Mouse (Mus musculus) stomach, embryonic 14.5 days (tissue): ENCODE results near the gene Chchd5. TPM values are rescaled to one million over a fixed set of nuclear protein-coding genes. Genes with fewer than 3 reads are reported as not detected.

Source experiments
- ATAC-seq: fragments of 200-750 bp; cut with Nextera tagmentation; 2 replicates; pipeline ENCODE4 v1.8.0; 2017; ENCODE audit warnings: low read depth, moderate TSS enrichment; ENCODE audit not compliant: insufficient number of reproducible peaks, insufficient read depth, low FRiP score
- H3K27ac ChIP-seq: fragments of 300-500 bp; sonication (generic); 2 replicates; pipeline ENCODE4 v1.5.1; 2014; ENCODE audit warnings: mild to moderate bottlenecking, low read length, moderate library complexity, mixed read lengths
- H3K27me3 ChIP-seq: fragments of 300-500 bp; sonication (generic); 2 replicates; pipeline ENCODE4 v1.6.1; 2014; ENCODE audit warnings: low read length, control low read depth, mixed read lengths; ENCODE audit not compliant: control insufficient read depth, insufficient read depth
- H3K36me3 ChIP-seq: fragments of 300-500 bp; sonication (generic); 2 replicates; pipeline ENCODE4 v1.6.1; 2014; ENCODE audit warnings: mild to moderate bottlenecking, control low read depth, low read length, moderate library complexity, mixed read lengths; ENCODE audit not compliant: control insufficient read depth, insufficient read depth
- H3K4me1 ChIP-seq: fragments of 300-500 bp; sonication (generic); 2 replicates; pipeline ENCODE4 v1.6.1; 2014; ENCODE audit warnings: low read length, control low read depth, mixed read lengths; ENCODE audit not compliant: control insufficient read depth, insufficient read depth
- H3K4me2 ChIP-seq: fragments of 300-500 bp; sonication (generic); replicated peaks from 2 replicates; pipeline ENCODE4 v1.6.1; 2014; ENCODE audit warnings: low read depth, low read length, control low read depth
- H3K4me3 ChIP-seq: fragments of 300-500 bp; sonication (generic); 2 replicates; pipeline ENCODE4 v1.5.1; 2014; ENCODE audit warnings: low read depth, low read length, control low read depth
- H3K9ac ChIP-seq: fragments of 300-500 bp; sonication (generic); replicated peaks from 2 replicates; pipeline ENCODE4 v1.6.1; 2014; ENCODE audit warnings: low read depth, mild to moderate bottlenecking, control low read depth, low read length, moderate library complexity, mixed read lengths
- H3K9me3 ChIP-seq: fragments of 300-500 bp; sonication (generic); 2 replicates; pipeline ENCODE4 v1.6.1; 2016; ENCODE audit warnings: low read depth, low read length, control low read depth; ENCODE audit not compliant: control insufficient read depth
- WGBS: fragments of 180-500 bp; shearing (Covaris S2); extraction: QIAGEN DNeasy Blood & Tissue Kit; methylation state at CpG from one replicate; pipeline ENCODE4 v1.1.7; 2014; 5-methylcytosine and 5-hydroxymethylcytosine counted together
- polyA plus RNA-seq: library from polyadenylated mRNA; unstranded; fragments of >200 nt; fragmentation: Nextera tagmentation; extraction: Ambion mirVana; gene quantifications from 2 replicates; pipeline ENCODE4 v1.2.1, GENCODE M21; 2014

Gene Chchd5
- polyA plus RNA-seq, 1 experiment from 2014 or later, result 26.0 TPM

DNA sequence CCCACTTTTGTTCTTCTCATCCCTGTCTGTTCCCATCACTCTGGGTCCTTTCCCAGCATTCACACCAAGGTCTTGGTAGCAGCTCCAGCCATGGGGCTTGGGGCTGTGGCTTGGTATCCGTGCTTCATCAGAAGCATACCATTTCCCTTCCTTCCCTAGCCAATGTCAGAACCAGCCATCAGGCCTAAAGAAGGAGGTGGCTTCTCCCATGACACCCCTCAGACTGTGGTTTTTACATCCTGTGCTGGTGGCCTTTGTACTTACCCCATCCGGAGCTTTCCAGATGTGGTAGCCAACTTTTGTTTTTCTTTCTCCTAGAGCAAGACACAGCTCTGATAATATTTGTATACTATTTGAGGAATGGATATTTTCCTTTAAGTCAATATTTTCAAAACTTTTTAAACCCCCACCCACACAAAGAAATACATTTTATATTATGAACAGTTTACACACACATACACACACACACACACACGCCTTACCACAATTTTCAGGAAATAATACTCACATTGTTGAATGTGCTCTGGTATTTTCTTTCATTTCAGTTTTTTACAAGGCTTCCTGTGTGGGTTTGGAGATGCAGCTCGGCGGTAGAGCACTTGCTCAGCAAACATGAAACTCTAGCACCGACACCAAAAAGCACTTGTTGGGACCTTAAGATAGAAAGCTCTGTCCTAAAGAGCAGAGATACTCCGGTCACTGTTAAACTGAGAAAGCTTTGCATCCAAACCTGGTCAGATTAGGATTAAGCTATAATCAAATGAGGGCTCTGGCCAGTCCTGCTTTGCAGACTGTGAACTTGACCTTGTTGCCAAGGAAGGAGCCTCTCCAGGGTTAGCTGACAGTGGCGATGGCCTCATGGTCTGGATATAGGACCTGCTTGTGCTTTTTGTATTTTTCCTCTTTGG lies 50.7 kb downstream of the Chchd5 start:
- H3K4me2 ChIP-seq, result no peak overlapping the region
- no peak overlapping the region for H3K4me3 ChIP-seq
- no peak overlapping the region for H3K9ac ChIP-seq
- no peaks in the 10 kb centered on the region for H3K9me3 ChIP-seq
- no peak for ATAC-seq
- no peak overlapping the region for H3K27ac ChIP-seq
- no peaks in the 10 kb centered on the region for H3K4me1 ChIP-seq
- WGBS, result 76% methylated on average over 8 of the region's 8 CpGs
- H3K36me3 ChIP-seq, result no peaks in the 10 kb centered on the region
- no peaks in the 10 kb centered on the region for H3K27me3 ChIP-seq

- H3K27ac ChIP-seq, result no peak overlapping the region
- H3K4me2 ChIP-seq, result no peak overlapping the region
- no peak overlapping the region for H3K4me3 ChIP-seq
- H3K27me3 ChIP-seq, result no peaks in the 10 kb centered on the region
- no peaks in the 10 kb centered on the region for H3K4me1 ChIP-seq
- 77% methylated on average over 5 of the region's 5 CpGs for WGBS
- no peak overlapping the region for H3K9ac ChIP-seq
- ATAC-seq, result no peak
- H3K36me3 ChIP-seq, result no peaks in the 10 kb centered on the region
- H3K9me3 ChIP-seq, result no peaks in the 10 kb centered on the region
Observed at GRCm38 (mm10) chr2:129181509-129181908, 52.0 kb downstream of the Chchd5 start.

DNA sequence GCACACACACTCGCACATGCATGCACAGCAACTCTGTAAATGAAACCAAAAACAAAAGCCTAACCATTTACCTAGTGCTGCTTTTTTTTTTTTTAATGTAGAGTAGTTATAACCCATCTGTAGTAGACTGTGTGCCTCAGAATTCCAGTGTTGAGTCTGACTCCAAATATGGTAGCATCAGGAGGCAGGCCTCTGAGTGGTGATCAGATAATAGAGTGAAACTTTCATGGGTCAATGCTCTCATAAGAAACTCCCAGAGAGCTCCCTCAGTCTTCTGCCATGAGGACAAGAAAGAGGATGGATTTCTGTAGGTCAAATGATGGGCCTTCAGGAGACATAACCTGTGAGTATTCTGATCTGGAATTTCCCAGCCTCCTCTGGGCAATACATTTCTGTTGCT lies 52.9 kb downstream of the Chchd5 start:
- Histone ChIP-seq H3K36me3 (no peaks in the 10 kb centered on the region), H3K27me3 (no peaks in the 10 kb centered on the region), H3K9me3 (no peaks in the 10 kb centered on the region), H3K9ac (no peak overlapping the region), H3K27ac (no peak overlapping the region), H3K4me2 (no peak overlapping the region), H3K4me3 (no peak overlapping the region), H3K4me1 (no peaks in the 10 kb centered on the region)
- 97% methylated on average over 1 of the region's 1 CpGs for WGBS
- no peak for ATAC-seq

DNA sequence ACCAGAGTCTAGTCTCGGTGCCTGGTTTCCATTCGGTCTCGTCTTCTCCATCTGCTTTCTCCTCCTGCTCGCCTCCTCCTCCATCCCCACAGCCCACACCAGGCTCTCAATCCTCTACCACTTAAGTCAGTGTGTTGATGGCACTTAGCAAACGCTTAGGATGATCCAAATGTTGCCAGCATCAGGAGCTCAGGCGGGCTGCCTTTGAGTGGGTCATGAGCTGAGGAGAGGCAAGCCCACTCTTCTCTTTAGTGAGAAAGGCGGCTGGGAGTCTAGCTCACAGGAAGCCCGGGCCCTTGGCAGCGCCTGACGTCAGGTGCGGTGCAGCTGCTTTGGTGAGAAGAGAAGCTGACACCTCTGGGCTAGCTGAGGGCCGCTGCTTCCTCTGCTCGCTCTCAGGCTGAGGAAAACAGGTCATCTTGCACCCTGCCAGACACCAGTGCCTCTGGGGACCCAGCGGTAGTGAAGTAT lies 54.1 kb downstream of the Chchd5 start:
- 55% methylated on average over 14 of the region's 14 CpGs for WGBS
- Histone ChIP-seq H3K4me3 (no peak overlapping the region), H3K9ac (no peak overlapping the region), H3K9me3 (no peaks in the 10 kb centered on the region), H3K27me3 (no peaks in the 10 kb centered on the region), H3K4me1 (no peaks in the 10 kb centered on the region), H3K27ac (no peak overlapping the region), H3K36me3 (no peaks in the 10 kb centered on the region), H3K4me2 (no peak overlapping the region)
- no peak for ATAC-seq

Other genes with a start within 250 kb of the Chchd5 start
- 8.1 and 9.0 TPM in 2 replicates for gene Zc3h8, start 185.6 kb upstream of the Chchd5 start, polyA plus RNA-seq
- gene Zc3h6, start 162.3 kb upstream of the Chchd5 start, polyA plus RNA-seq, result 2.6 TPM in 2 replicates
- gene Gm10762, start 162.0 kb upstream of the Chchd5 start, polyA plus RNA-seq, result 15.6 and 18.1 TPM in 2 replicates
- gene Vinac1, start 81.5 kb upstream of the Chchd5 start, polyA plus RNA-seq, result 0.21 and 0.22 TPM in 2 replicates
- 22.2 and 24.8 TPM in 2 replicates for gene Ttl, start 63.8 kb upstream of the Chchd5 start, polyA plus RNA-seq
- 22.4 and 26.8 TPM in 2 replicates for gene Polr1b, start 28.7 kb upstream of the Chchd5 start, polyA plus RNA-seq
- 34.4 and 35.6 TPM in 2 replicates for gene Slc20a1, start 69.1 kb downstream of the Chchd5 start, polyA plus RNA-seq
- 56.8 and 62.2 TPM in 2 replicates for gene Ckap2l, start 167.5 kb downstream of the Chchd5 start, polyA plus RNA-seq
- not detected in 2 replicates for gene Il1a, start 180.3 kb downstream of the Chchd5 start, polyA plus RNA-seq
- gene Il1b, start 241.4 kb downstream of the Chchd5 start, polyA plus RNA-seq, result 0.28 and 0.30 TPM in 2 replicates